Mouse (Mus musculus): Measurements from ENCODE around the gene Bcl2l12. TPM values are rescaled to one million over a fixed set of nuclear protein-coding genes. Genes with fewer than 3 reads are reported as not detected.

Gene Bcl2l12
- total and polyA plus RNA-seq, 2 experiments from 2014 or later: 5.9 to 11.4 TPM

DNA sequence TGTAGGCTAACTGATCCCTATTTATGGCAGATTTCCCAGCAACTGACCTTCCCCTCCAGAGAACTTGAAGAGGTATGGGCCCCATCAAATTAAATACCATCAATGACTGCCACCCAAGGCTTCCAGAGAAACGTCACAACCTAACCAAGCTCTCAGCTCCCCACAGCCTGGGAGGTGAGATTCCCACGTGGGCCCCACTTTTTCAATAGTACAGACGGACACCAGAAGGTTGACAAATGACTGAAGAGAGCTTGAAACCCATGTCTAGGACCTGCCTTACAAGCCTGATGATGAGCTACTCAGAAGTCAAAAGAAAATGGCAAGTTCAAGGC is 13.7 kb downstream of the Bcl2l12 start:
- H3K27me3 ChIP-seq (ENCODE audit: insufficient read depth, low read length): no peaks in the 10 kb centered on the region
- peaks cover 16% of the 10 kb centered on the region for H3K4me1 ChIP-seq (ENCODE audit: insufficient read depth, low read length)
- peaks cover 32% of the 10 kb centered on the region for H3K36me3 ChIP-seq (ENCODE audit: insufficient read depth, low read length)
- H3K27ac ChIP-seq (ENCODE audit: low read depth, low read length): no peak overlapping the region
- WGBS: 36% methylated on average over 3 of the region's 3 CpGs
- no peaks in the 10 kb centered on the region for H3K9me3 ChIP-seq (ENCODE audit: low read length)
- ATAC-seq (ENCODE audit: low FRiP score) (no peak), DNase-seq (ENCODE audit: low spot score) (no peak)
- H3K9ac ChIP-seq (replicated peaks; ENCODE audit: low read length, poor library complexity, severe bottlenecking): no peak overlapping the region
- peak overlapping the region; percentile 67 for H3K4me2 ChIP-seq (ENCODE audit: low read depth, low read length, poor library complexity, severe bottlenecking)
- TF ChIP-seq CTCF (IDR thresholded peaks at IDR 0.05): no peak
- peak overlapping the region; percentile 87 for H3K4me3 ChIP-seq (ENCODE audit: low read depth, low read length)

- no peak for DNase-seq (ENCODE audit: low spot score)
- Histone ChIP-seq H3K36me3 (ENCODE audit: insufficient read depth, low read length) (peaks cover 38% of the 10 kb centered on the region), H3K4me3 (ENCODE audit: low read depth, low read length) (no peak overlapping the region), H3K27ac (ENCODE audit: low read depth, low read length) (no peak overlapping the region), H3K4me1 (ENCODE audit: insufficient read depth, low read length) (peaks cover 16% of the 10 kb centered on the region), H3K27me3 (ENCODE audit: insufficient read depth, low read length) (no peaks in the 10 kb centered on the region), H3K4me2 (ENCODE audit: low read depth, low read length, poor library complexity, severe bottlenecking) (peak overlapping the region; percentile 67), H3K9me3 (ENCODE audit: low read length) (no peaks in the 10 kb centered on the region), H3K9ac (replicated peaks; ENCODE audit: low read length, poor library complexity, severe bottlenecking) (0 out of 2 replicates have a peak overlapping the region, but pooled peaks have one; percentile 24)
- ATAC-seq (ENCODE audit: low FRiP score): no peak
- 49% methylated on average over 7 of the region's 7 CpGs for WGBS
- peak; percentile 1; the same call in 1 of the 2 replicates for TF ChIP-seq CTCF (IDR thresholded peaks at IDR 0.05)
These were observed 14.3 kb downstream of the Bcl2l12 start for GRCm38 (mm10) chr7:44983944-44984832.

GRCm38 (mm10) chr7:44983085-44983484 is 15.4 kb downstream of the Bcl2l12 start:
- peak; percentile 88 for TF ChIP-seq CTCF (IDR thresholded peaks at IDR 0.05)
- no peak overlapping the region for H3K4me3 ChIP-seq (ENCODE audit: low read depth, low read length)
- no peaks in the 10 kb centered on the region for H3K27me3 ChIP-seq (ENCODE audit: insufficient read depth, low read length)
- H3K4me1 ChIP-seq (ENCODE audit: insufficient read depth, low read length): peaks cover 11% of the 10 kb centered on the region
- H3K9ac ChIP-seq (replicated peaks; ENCODE audit: low read length, poor library complexity, severe bottlenecking): no peak overlapping the region
- H3K9me3 ChIP-seq (ENCODE audit: low read length): no peaks in the 10 kb centered on the region
- WGBS: 29% methylated on average over 6 of the region's 6 CpGs
- peak; percentile 74 for DNase-seq (ENCODE audit: low spot score)
- H3K4me2 ChIP-seq (ENCODE audit: low read depth, low read length, poor library complexity, severe bottlenecking): no peak overlapping the region
- no peak for ATAC-seq (ENCODE audit: low FRiP score)
- H3K36me3 ChIP-seq (ENCODE audit: insufficient read depth, low read length): peaks cover 49% of the 10 kb centered on the region
- H3K27ac ChIP-seq (ENCODE audit: low read depth, low read length): no peak overlapping the region

DNA sequence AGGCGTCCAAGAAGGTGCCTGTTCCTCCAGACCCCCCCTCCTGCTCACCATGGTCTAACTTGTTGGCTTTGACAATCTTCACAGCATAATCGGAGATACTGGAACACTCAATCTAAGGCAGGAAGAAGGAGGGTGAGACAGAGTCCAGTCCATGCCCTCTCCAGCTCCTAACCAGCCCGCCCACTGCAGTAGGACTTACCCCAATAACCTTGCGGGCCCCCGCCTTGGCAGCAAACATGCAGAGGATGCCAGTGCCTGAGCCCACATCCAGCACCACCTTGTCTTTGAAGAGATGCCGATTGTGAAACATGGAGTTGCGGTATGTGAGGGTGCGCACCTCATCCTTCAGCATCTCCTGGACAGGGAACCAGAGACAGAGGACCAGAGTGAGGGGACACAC is 17.0 kb downstream of the Bcl2l12 start:
- H3K4me3 ChIP-seq (ENCODE audit: low read depth, low read length): no peak overlapping the region
- H3K4me2 ChIP-seq (ENCODE audit: low read depth, low read length, poor library complexity, severe bottlenecking): no peak overlapping the region
- WGBS: 97% methylated on average over 8 of the region's 8 CpGs
- no peaks in the 10 kb centered on the region for H3K27me3 ChIP-seq (ENCODE audit: insufficient read depth, low read length)
- H3K36me3 ChIP-seq (ENCODE audit: insufficient read depth, low read length): peaks cover 62% of the 10 kb centered on the region
- DNase-seq (ENCODE audit: low spot score) (no peak), ATAC-seq (ENCODE audit: low FRiP score) (no peak)
- TF ChIP-seq CTCF (IDR thresholded peaks at IDR 0.05): no peak
- no peaks in the 10 kb centered on the region for H3K9me3 ChIP-seq (ENCODE audit: low read length)
- H3K27ac ChIP-seq (ENCODE audit: low read depth, low read length): no peak overlapping the region
- peaks cover 8% of the 10 kb centered on the region; the same call in 1 of the 2 replicates for H3K4me1 ChIP-seq (ENCODE audit: insufficient read depth, low read length)
- H3K9ac ChIP-seq (replicated peaks; ENCODE audit: low read length, poor library complexity, severe bottlenecking): no peak overlapping the region

DNA sequence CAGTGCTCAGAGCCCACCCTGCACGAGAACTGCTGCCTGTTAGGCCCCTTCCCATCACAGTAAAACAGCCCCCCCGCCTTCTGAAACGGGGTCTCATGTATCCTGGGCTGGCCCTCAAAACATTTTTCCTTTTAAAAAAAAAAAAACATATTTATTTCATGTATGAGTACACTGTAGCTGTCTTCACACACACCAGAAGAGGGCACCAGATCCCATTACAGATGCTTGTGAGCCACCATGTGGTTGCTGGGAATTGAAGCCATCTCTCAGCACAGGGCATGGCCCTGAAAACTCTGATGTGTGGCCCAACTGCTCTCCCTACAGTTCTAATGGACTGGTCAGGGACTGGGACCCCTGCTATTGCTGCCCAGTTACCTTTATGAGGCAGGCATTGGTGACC is 20.2 kb downstream of the Bcl2l12 start:
- Histone ChIP-seq H3K27ac (ENCODE audit: low read depth, low read length) (no peak overlapping the region), H3K36me3 (ENCODE audit: insufficient read depth, low read length) (peaks cover 59% of the 10 kb centered on the region), H3K4me2 (ENCODE audit: low read depth, low read length, poor library complexity, severe bottlenecking) (no peak overlapping the region), H3K4me1 (ENCODE audit: insufficient read depth, low read length) (peaks cover 6% of the 10 kb centered on the region; the same call in 1 of the 2 replicates), H3K4me3 (ENCODE audit: low read depth, low read length) (no peak overlapping the region), H3K9ac (replicated peaks; ENCODE audit: low read length, poor library complexity, severe bottlenecking) (no peak overlapping the region), H3K9me3 (ENCODE audit: low read length) (no peaks in the 10 kb centered on the region), H3K27me3 (ENCODE audit: insufficient read depth, low read length) (no peaks in the 10 kb centered on the region)
- ATAC-seq (ENCODE audit: low FRiP score) (no peak), DNase-seq (ENCODE audit: low spot score) (no peak)
- WGBS: 93% methylated on average over 3 of the region's 3 CpGs
- peak; percentile 52 for TF ChIP-seq CTCF (IDR thresholded peaks at IDR 0.05)

DNA sequence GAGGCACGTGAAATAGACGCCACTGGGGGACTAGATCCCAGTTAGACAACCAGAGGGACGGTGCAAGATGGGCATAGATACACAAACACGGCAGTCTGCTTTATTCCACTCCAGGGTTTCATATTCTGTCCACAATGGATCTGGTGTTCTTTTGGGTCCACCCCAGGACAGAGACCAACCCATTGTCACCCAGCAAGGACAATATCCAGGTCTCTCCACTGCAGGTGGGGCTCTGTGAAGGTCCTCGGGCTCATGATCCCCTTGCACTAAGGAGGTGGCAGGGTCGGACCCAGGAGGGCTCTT is 23.4 kb downstream of the Bcl2l12 start:
- Histone ChIP-seq H3K9ac (replicated peaks; ENCODE audit: low read length, poor library complexity, severe bottlenecking) (peak overlapping the region; percentile 66), H3K4me1 (ENCODE audit: insufficient read depth, low read length) (peaks cover 25% of the 10 kb centered on the region; the same call in 1 of the 2 replicates)

More for the DNA sequence above, 23.4 kb downstream of the Bcl2l12 start:
- no peak for ATAC-seq (ENCODE audit: low FRiP score)
- H3K27ac ChIP-seq (ENCODE audit: low read depth, low read length): peak overlapping the region; percentile 91
- peaks cover 35% of the 10 kb centered on the region for H3K36me3 ChIP-seq (ENCODE audit: insufficient read depth, low read length)
- no peaks in the 10 kb centered on the region for H3K27me3 ChIP-seq (ENCODE audit: insufficient read depth, low read length)
- DNase-seq (ENCODE audit: low spot score): no peak
- WGBS: 19% methylated on average over 6 of the region's 6 CpGs
- peak overlapping the region; percentile 92; the same call in 1 of the 2 replicates for H3K4me2 ChIP-seq (ENCODE audit: low read depth, low read length, poor library complexity, severe bottlenecking)
- TF ChIP-seq CTCF (IDR thresholded peaks at IDR 0.05): no peak
- peak overlapping the region; percentile 51; the same call in 1 of the 2 replicates for H3K4me3 ChIP-seq (ENCODE audit: low read depth, low read length)
- no peaks in the 10 kb centered on the region for H3K9me3 ChIP-seq (ENCODE audit: low read length)

Measured in midbrain, postnatal 0 days (tissue).